Mouse (Mus musculus): Measurements from ENCODE around the gene Tns1. TPM values are rescaled to one million over a fixed set of nuclear protein-coding genes. Genes with fewer than 3 reads are reported as not detected.

Gene Tns1
- total and polyA plus RNA-seq, 3 experiments, result 0.11 TPM; not detected in 2

- TF ChIP-seq POLR2AphosphoS2 (IDR thresholded peaks at IDR 0.05; ENCODE audit: low read length), result no peak
- TF ChIP-seq POLR2AphosphoS5 (IDR thresholded peaks at IDR 0.05; ENCODE audit: borderline replicate concordance, low read depth, low read length), result no peak
- no peak for TF ChIP-seq MAX (IDR thresholded peaks at IDR 0.05; ENCODE audit: low read length)
- no peak for TF ChIP-seq ETS1 (IDR thresholded peaks at IDR 0.05; ENCODE audit: low read depth, low read length)
- TF ChIP-seq SMC3 (IDR thresholded peaks at IDR 0.05; ENCODE audit: low read depth, low read length), result no peak
- no peak for TF ChIP-seq GATA1 (IDR thresholded peaks at IDR 0.05; ENCODE audit: low read depth, low read length)
- no peak for TF ChIP-seq NRF1 (IDR thresholded peaks at IDR 0.05; ENCODE audit: insufficient read depth, low read depth, low read length, poor library complexity, severe bottlenecking)
- Histone ChIP-seq H3K36me3 (ENCODE audit: control insufficient read depth in 1 of 2, insufficient read depth in 2 of 2, low read length in 2 of 2) (no peaks in the 10 kb centered on the region), H3K27me3 (ENCODE audit: control insufficient read depth in 1 of 2, insufficient read depth in 2 of 2, low read length in 2 of 2) (no peaks in the 10 kb centered on the region)
These were observed 194.3 kb downstream of the Tns1 start for GRCm38 (mm10) chr1:73929952-73930329.

GRCm38 (mm10) chr1:73929211-73929951 is 194.9 kb downstream of the Tns1 start:
- H3K9ac ChIP-seq (ENCODE audit: control insufficient read depth, low read depth, low read length, poor library complexity, severe bottlenecking), result no peak overlapping the region
- H3K36me3 ChIP-seq (ENCODE audit: control insufficient read depth in 1 of 2, insufficient read depth in 2 of 2, low read length in 2 of 2), result no peaks in the 10 kb centered on the region
- H3K79me2 ChIP-seq (ENCODE audit: control insufficient read depth, insufficient read depth, low read length, poor library complexity), result no peaks in the 10 kb centered on the region

More at GRCm38 (mm10) chr1:73929952-73930329, 194.3 kb downstream of the Tns1 start:
- DNase-seq (ENCODE audit: low read depth, low spot score), result no peak
- H3K4me1 ChIP-seq (ENCODE audit: control insufficient read depth in 1 of 2, insufficient read depth in 2 of 2, low read length in 2 of 2), result no peaks in the 10 kb centered on the region
- no peaks in the 10 kb centered on the region for H3K9me3 ChIP-seq (replicated peaks; ENCODE audit: insufficient read depth, low read length)
- H3K79me2 ChIP-seq (ENCODE audit: control insufficient read depth, insufficient read depth, low read length, poor library complexity), result no peaks in the 10 kb centered on the region
- H3K4me3 ChIP-seq (ENCODE audit: control insufficient read depth in 1 of 2, insufficient read depth in 1 of 2, low read depth in 2 of 2, low read length in 2 of 2), result no peak overlapping the region
- no peak overlapping the region for H3K27ac ChIP-seq (ENCODE audit: control insufficient read depth, low read depth, low read length)
- H3K9ac ChIP-seq (ENCODE audit: control insufficient read depth, low read depth, low read length, poor library complexity, severe bottlenecking), result no peak overlapping the region

More at GRCm38 (mm10) chr1:73929211-73929951, 194.9 kb downstream of the Tns1 start:
- Histone ChIP-seq H3K9me3 (replicated peaks; ENCODE audit: insufficient read depth, low read length) (no peaks in the 10 kb centered on the region), H3K27me3 (ENCODE audit: control insufficient read depth in 1 of 2, insufficient read depth in 2 of 2, low read length in 2 of 2) (no peaks in the 10 kb centered on the region), H3K4me3 (ENCODE audit: control insufficient read depth in 1 of 2, insufficient read depth in 1 of 2, low read depth in 2 of 2, low read length in 2 of 2) (no peak overlapping the region), H3K4me1 (ENCODE audit: control insufficient read depth in 1 of 2, insufficient read depth in 2 of 2, low read length in 2 of 2) (no peaks in the 10 kb centered on the region), H3K27ac (ENCODE audit: control insufficient read depth, low read depth, low read length) (no peak overlapping the region)
- no peak for DNase-seq (ENCODE audit: low read depth, low spot score)
- no peak for TF ChIP-seq HCFC1 (IDR thresholded peaks at IDR 0.05; ENCODE audit: low read depth, low read length)
- TF ChIP-seq ZNF384 (IDR thresholded peaks at IDR 0.05; ENCODE audit: low read depth, low read length), result no peak
- no peak for TF ChIP-seq POLR2AphosphoS2 (IDR thresholded peaks at IDR 0.05; ENCODE audit: low read length)
- no peak for TF ChIP-seq CHD2 (IDR thresholded peaks at IDR 0.05; ENCODE audit: low read length)
- TF ChIP-seq SMC3 (IDR thresholded peaks at IDR 0.05; ENCODE audit: low read depth, low read length), result no peak
- no peak for TF ChIP-seq BHLHE40 (IDR thresholded peaks at IDR 0.05; ENCODE audit: borderline replicate concordance, low read depth, low read length)
- no peak for TF ChIP-seq MYB (IDR thresholded peaks at IDR 0.05; ENCODE audit: low read depth, low read length)
- no peak for TF ChIP-seq NRF1 (IDR thresholded peaks at IDR 0.05; ENCODE audit: insufficient read depth, low read depth, low read length, poor library complexity, severe bottlenecking)
- no peak for TF ChIP-seq RCOR1 (IDR thresholded peaks at IDR 0.05; ENCODE audit: low read depth, low read length)
- no peak for TF ChIP-seq SIN3A (IDR thresholded peaks at IDR 0.05; ENCODE audit: low read length)
- TF ChIP-seq ELF1 (IDR thresholded peaks at IDR 0.05; ENCODE audit: low read depth, low read length), result no peak
- no peak for TF ChIP-seq TCF12 (IDR thresholded peaks at IDR 0.05; ENCODE audit: low read depth, low read length)
- no peak for TF ChIP-seq MYC (IDR thresholded peaks at IDR 0.05; ENCODE audit: low read depth, low read length)
- TF ChIP-seq MAZ (IDR thresholded peaks at IDR 0.05; ENCODE audit: low read depth, low read length), result no peak
- TF ChIP-seq UBTF (IDR thresholded peaks at IDR 0.05; ENCODE audit: borderline replicate concordance, insufficient read depth, low read depth, low read length), result no peak
- no peak for TF ChIP-seq ETS1 (IDR thresholded peaks at IDR 0.05; ENCODE audit: low read depth, low read length)
- TF ChIP-seq POLR2AphosphoS5 (IDR thresholded peaks at IDR 0.05; ENCODE audit: borderline replicate concordance, low read depth, low read length), result no peak
- TF ChIP-seq KAT2A (conservative IDR thresholded peaks at IDR 0.05; ENCODE audit: low read depth, low read length), result no peak
- TF ChIP-seq EP300 (IDR thresholded peaks at IDR 0.05; ENCODE audit: low read depth in 1 of 2, low read length in 2 of 2), result no peak
- TF ChIP-seq CTCF (IDR thresholded peaks at IDR 0.05 in 2 of 3, conservative IDR thresholded peaks at IDR 0.05 in 1 of 3; ENCODE audit: control insufficient read depth in 1 of 3, insufficient read depth in 1 of 3, low read depth in 2 of 3, low read length in 3 of 3, poor library complexity in 1 of 3, severe bottlenecking in 1 of 3), result no peak
